Mouse (Mus musculus) bone marrow macrophage, adult 2 months (primary cell): ENCODE data around the gene Rgp1.

Source experiments
- CTCF ChIP-seq: IDR thresholded peaks from 2 replicates; pipeline ENCODE4 v1.5.1; 2012; ENCODE audit warnings: low read depth, mild to moderate bottlenecking, low read length, moderate library complexity
- POLR2A ChIP-seq: IDR thresholded peaks from 2 replicates; pipeline ENCODE4 v1.6.1; 2012; ENCODE audit warnings: mild to moderate bottlenecking, low read depth, low read length, borderline replicate concordance

DNA sequence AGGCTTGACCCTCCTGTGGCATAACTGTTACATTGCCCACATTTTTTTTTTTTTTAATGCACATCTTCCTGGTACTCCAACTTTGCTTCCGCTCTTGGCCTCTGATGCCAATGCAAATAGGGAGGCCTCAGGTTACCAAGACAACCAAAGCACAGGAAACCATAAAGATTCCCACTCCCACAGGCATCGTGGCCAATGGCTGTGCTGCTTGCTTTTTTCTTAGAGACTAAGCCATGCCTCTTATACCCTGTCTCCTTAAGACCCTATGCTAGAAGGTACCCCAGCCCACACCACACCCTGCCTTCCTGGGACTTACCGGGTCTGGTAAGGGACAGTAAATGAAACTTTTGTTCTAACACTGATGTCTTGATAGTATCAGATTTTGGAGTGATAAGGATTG, 14.9 kb downstream of the Rgp1 start:
- TF ChIP-seq POLR2A, result no peak
- no peak for TF ChIP-seq CTCF
